Comparison of ENCODE assay signal across 16 mouse cellular contexts in the genomic region with DNA sequence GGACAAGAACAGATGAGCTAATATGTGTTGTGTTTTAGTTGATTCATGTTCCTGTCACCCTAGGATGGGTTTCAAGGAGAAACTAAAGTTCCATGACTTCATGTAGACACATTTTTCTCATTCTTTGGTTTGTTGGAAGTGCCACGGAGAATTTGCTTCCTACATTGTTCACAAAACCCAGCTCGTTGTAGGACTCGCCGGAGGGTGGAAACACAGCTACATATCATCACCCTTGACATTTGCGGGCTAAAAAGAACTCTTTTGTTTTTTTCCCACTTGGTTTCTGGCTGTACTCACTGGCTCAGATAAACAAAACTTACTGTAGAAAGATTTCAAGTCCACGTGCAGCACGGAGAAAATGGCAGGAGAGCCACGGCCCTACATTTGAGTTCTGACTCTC. TPM values are rescaled to one million over a fixed set of nuclear protein-coding genes. Genes with fewer than 3 reads are reported as not detected.
A peak's percentile ranks its signal among the peaks of the same experiment; 100 is the strongest.
DNase-seq lines count a peak whose midpoint lies in the region; ATAC-seq and TF ChIP-seq lines count a peak whose summit lies in the region.
"Had no signal": no experiment of that assay in that cellular context is flagged by ENCODE, and none has a peak within 500 bp of the region (broad histone marks: within the 10 kb centered on the region; RNA-seq: fewer than 3 reads in every experiment).

No protein-coding gene starts in this region.

- H3K4me2 ChIP-seq in kidney, postnatal 0 days (ENCODE audit: low read length): peak overlapping the region; percentile 12; the same call in 1 of the 2 replicates
- H3K4me2 ChIP-seq in neural tube, embryonic 12.5 days (replicated peaks): no peak overlapping the region
- H3K4me2 ChIP-seq: heart, embryonic 13.5 days; hindbrain, embryonic 13.5 days had no signal

- no peak for TF ChIP-seq CTCF in kidney, postnatal 0 days (IDR thresholded peaks at IDR 0.05; ENCODE audit: low read depth)

- peak overlapping the region; percentile 39 for H3K27ac ChIP-seq in kidney, postnatal 0 days
- no peak overlapping the region for H3K27ac ChIP-seq in neural tube, embryonic 12.5 days
- H3K27ac ChIP-seq: heart, embryonic 13.5 days; hindbrain, embryonic 13.5 days; liver, embryonic 14.5 days had no signal

- H3K4me1 ChIP-seq in kidney, postnatal 0 days (replicated peaks; ENCODE audit: insufficient read depth, low read length): 0 out of 2 replicates have a peak, but pooled peaks cover 2% of the 10 kb centered on the region
- H3K4me1 ChIP-seq in neural tube, embryonic 12.5 days: peaks cover 10% of the 10 kb centered on the region; the same call in 1 of the 2 replicates
- H3K4me1 ChIP-seq: hindbrain, embryonic 13.5 days had no signal

- peak; percentile 19 for DNase-seq in embryo, embryonic 11.5 days (ENCODE audit: low read depth, low spot score)
- DNase-seq in embryo, embryonic 11 days: no peak
- peak; percentile 79 for DNase-seq in kidney, postnatal 0 days (ENCODE audit: low spot score)
- no peak for DNase-seq in kidney, adult 8-10 months
- peak; percentile 70 for DNase-seq in Muller cell, postnatal 12 days (ENCODE audit: inconsistent ontology term)
- DNase-seq in left cerebral cortex, adult 9 months (ENCODE audit: low spot score in 2 of 2): no peak
- DNase-seq: B cell, adult 2 months; cerebellum, adult 18-20 months; gastrocnemius, postnatal 14 days; layer of hippocampus, postnatal 36 days; right cerebral cortex, postnatal 4 days; thymus, postnatal 36 days had no signal

- 23% methylated on average over 8 of the region's 8 CpGs for WGBS in kidney, postnatal 0 days
- 19% methylated on average over 8 of the region's 8 CpGs for WGBS in neural tube, embryonic 12.5 days

- H3K9me3 ChIP-seq in kidney, postnatal 0 days (replicated peaks; ENCODE audit: low read length): no peaks in the 10 kb centered on the region
- H3K9me3 ChIP-seq in neural tube, embryonic 12.5 days: no peaks in the 10 kb centered on the region
- H3K9me3 ChIP-seq: heart, embryonic 13.5 days; hindbrain, embryonic 13.5 days had no signal

- H3K9ac ChIP-seq in kidney, postnatal 0 days (ENCODE audit: low read depth, low read length): no peak overlapping the region
- H3K9ac ChIP-seq in neural tube, embryonic 12.5 days: no peak overlapping the region
- H3K9ac ChIP-seq: heart, embryonic 13.5 days; hindbrain, embryonic 13.5 days; liver, embryonic 14.5 days had no signal

- no peak for ATAC-seq in kidney, postnatal 0 days (replicated peaks; ENCODE audit: low FRiP score, low read depth)
- ATAC-seq in neural tube, embryonic 12.5 days (ENCODE audit: low FRiP score, low read depth): peak; percentile 37

- no peak overlapping the region for H3K4me3 ChIP-seq in kidney, postnatal 0 days (replicated peaks; ENCODE audit: low read depth, low read length)
- no peak overlapping the region for H3K4me3 ChIP-seq in neural tube, embryonic 12.5 days
- H3K4me3 ChIP-seq: heart, embryonic 13.5 days; hindbrain, embryonic 13.5 days had no signal

- no peaks in the 10 kb centered on the region for H3K27me3 ChIP-seq in kidney, postnatal 0 days (ENCODE audit: insufficient read depth, low read length)
- no peaks in the 10 kb centered on the region for H3K27me3 ChIP-seq in neural tube, embryonic 12.5 days (replicated peaks)
- H3K27me3 ChIP-seq: heart, embryonic 13.5 days; hindbrain, embryonic 13.5 days had no signal

- H3K36me3 ChIP-seq in kidney, postnatal 0 days (ENCODE audit: insufficient read depth, low read length): no peaks in the 10 kb centered on the region
- H3K36me3 ChIP-seq in neural tube, embryonic 12.5 days: no peaks in the 10 kb centered on the region
- H3K36me3 ChIP-seq: heart, embryonic 13.5 days; hindbrain, embryonic 13.5 days had no signal

RNA-seq across cellular contexts. Expression of gene Zc3h15, which starts 38.0 kb away (rescaled TPM):
- 158 and 160 TPM in 2 replicates for polyA plus RNA-seq in kidney, postnatal 0 days (2015; fragmentation: Nextera tagmentation; extraction: Ambion mirVana)
- 175 and 183 TPM in 2 replicates for polyA plus RNA-seq in neural tube, embryonic 12.5 days (2016; fragmentation: Nextera tagmentation; extraction: Ambion mirVana)

RNA-seq across cellular contexts. Expression of gene Itgav, which starts 41.9 kb away (rescaled TPM):
- 164 and 165 TPM in 2 replicates for polyA plus RNA-seq in kidney, postnatal 0 days (2015; fragmentation: Nextera tagmentation; extraction: Ambion mirVana)
- polyA plus RNA-seq in neural tube, embryonic 12.5 days (2016; fragmentation: Nextera tagmentation; extraction: Ambion mirVana): 46.0 and 47.1 TPM in 2 replicates

Comparison
In these comparisons a context has a peak if more than half of its experiments do, and no peak if none do; other contexts are left out.
1. DNase-seq: peak in embryo, embryonic 11.5 days (single experiment), kidney, postnatal 0 days (single experiment) and Muller cell, postnatal 12 days (single experiment); none in embryo, embryonic 11 days (single experiment), kidney, adult 8-10 months (0 of 2) and left cerebral cortex, adult 9 months (0 of 2).